8 mouse cellular contexts compared by ENCODE assay signal in the genomic region with DNA sequence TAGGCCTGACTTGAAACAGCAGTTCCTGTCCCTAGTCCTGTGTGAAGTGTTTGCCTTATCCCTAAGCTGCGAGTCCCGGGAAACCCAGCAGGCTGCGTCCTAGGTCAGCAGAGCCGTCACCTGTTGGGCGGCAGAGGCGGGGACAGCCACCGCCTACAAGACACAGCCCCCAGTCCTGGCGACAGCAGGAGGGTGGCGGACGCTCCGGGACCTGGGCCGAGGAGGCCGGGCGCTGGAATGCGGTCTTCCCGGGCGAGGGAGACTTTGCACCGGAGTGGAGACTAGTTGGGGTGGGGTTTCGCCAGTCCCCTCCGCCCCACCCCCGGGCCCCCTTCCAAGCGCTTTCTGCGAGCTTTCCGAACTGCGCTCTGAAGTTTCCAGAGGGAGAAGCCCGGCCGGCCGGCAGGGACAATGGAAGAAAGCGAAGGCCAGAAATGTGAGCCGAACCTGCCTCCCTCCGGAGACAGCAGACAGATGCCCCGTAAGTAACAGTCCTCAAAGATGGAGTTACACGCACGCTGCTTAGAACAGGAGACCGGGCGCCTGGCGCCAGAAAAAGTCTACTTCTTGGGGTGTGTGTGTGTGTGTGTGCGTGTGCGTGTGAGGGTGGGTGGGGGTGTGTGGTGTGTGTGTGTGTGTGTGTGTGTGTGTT.
DNase-seq lines count a peak whose midpoint lies in the region; ATAC-seq and TF ChIP-seq lines count a peak whose summit lies in the region.

No protein-coding gene starts in this region.

- TF ChIP-seq POLR2A in cerebellum, adult 2 months (IDR thresholded peaks at IDR 0.05; ENCODE audit: borderline replicate concordance, insufficient read depth, low read length), result no peak

- peak overlapping the region; percentile 51 for H3K9ac ChIP-seq in hindbrain, embryonic 16.5 days (ENCODE audit: low read depth, low read length)
- H3K9ac ChIP-seq in liver, embryonic 13.5 days, result peak overlapping the region; percentile 51
- H3K9ac ChIP-seq in neural tube, embryonic 14.5 days (replicated peaks; ENCODE audit: low read depth, low read length), result no peak overlapping the region; the same call in 1 of the 2 replicates

- peaks cover 3% of the 10 kb centered on the region; the same call in 1 of the 2 replicates for H3K4me1 ChIP-seq in cerebellum, adult 2 months (ENCODE audit: control insufficient read depth, insufficient read depth, low read length)
- H3K4me1 ChIP-seq in hindbrain, embryonic 16.5 days (ENCODE audit: control insufficient read depth, insufficient read depth, low read depth, low read length), result peaks cover 10% of the 10 kb centered on the region
- peaks cover 4% of the 10 kb centered on the region for H3K4me1 ChIP-seq in liver, embryonic 13.5 days (replicated peaks)
- H3K4me1 ChIP-seq in neural tube, embryonic 14.5 days (ENCODE audit: control insufficient read depth, insufficient read depth, low read length), result peaks cover 3% of the 10 kb centered on the region; the same call in 1 of the 2 replicates

- H3K27ac ChIP-seq in cerebellum, adult 2 months (ENCODE audit: insufficient read depth, low read length), result no peak overlapping the region
- H3K27ac ChIP-seq in hindbrain, embryonic 16.5 days (ENCODE audit: low read depth, low read length), result no peak overlapping the region
- H3K27ac ChIP-seq in liver, embryonic 13.5 days, result peak overlapping the region; percentile 29
- H3K27ac ChIP-seq in neural tube, embryonic 14.5 days (ENCODE audit: low read depth, low read length), result no peak overlapping the region

- peak in 1 of 2 experiments; percentile 5 for DNase-seq in cerebellum, adult 2 months
- DNase-seq in cerebellum, adult 9-10 months, result no peak
- peak; percentile 64 to 77 for DNase-seq in adrenal gland, postnatal 36 days
- peak; percentile 75 to 82 for DNase-seq in gastrocnemius, adult 8-10 months (ENCODE audit: low spot score in 2 of 2)
- no peak for DNase-seq in liver, embryonic 13.5 days
- no peak for DNase-seq in spleen, postnatal 14 days (ENCODE audit: low spot score in 2 of 2)

- TF ChIP-seq CTCF in cerebellum, adult 2 months (IDR thresholded peaks at IDR 0.05; ENCODE audit: borderline replicate concordance, insufficient read depth, low read depth, low read length), result no peak

- H3K4me2 ChIP-seq in hindbrain, embryonic 16.5 days (ENCODE audit: low read length), result peak overlapping the region; percentile 88
- H3K4me2 ChIP-seq in liver, embryonic 13.5 days, result peak overlapping the region; percentile 63
- H3K4me2 ChIP-seq in neural tube, embryonic 14.5 days (ENCODE audit: low read depth, low read length), result peak overlapping the region; percentile 78

- no peaks in the 10 kb centered on the region for H3K9me3 ChIP-seq in hindbrain, embryonic 16.5 days (ENCODE audit: control insufficient read depth, low read length)
- no peaks in the 10 kb centered on the region for H3K9me3 ChIP-seq in liver, embryonic 13.5 days (replicated peaks)
- H3K9me3 ChIP-seq in neural tube, embryonic 14.5 days (ENCODE audit: control insufficient read depth, low read length), result no peaks in the 10 kb centered on the region

- 2% methylated on average over 39 of the region's 39 CpGs for WGBS in cerebellum, adult 2 months
- WGBS in hindbrain, embryonic 16.5 days, result 1% methylated on average over 39 of the region's 39 CpGs
- 1% methylated on average over 39 of the region's 39 CpGs for WGBS in liver, embryonic 13.5 days (ENCODE audit: insufficient replicate concordance)
- WGBS in neural tube, embryonic 14.5 days, result under 1% methylated on average over 39 of the region's 39 CpGs

- peak overlapping the region; percentile 7 for H3K4me3 ChIP-seq in cerebellum, adult 2 months (replicated peaks; ENCODE audit: insufficient read depth, low read depth, low read length)
- H3K4me3 ChIP-seq in hindbrain, embryonic 16.5 days (ENCODE audit: low read length), result peak overlapping the region; percentile 45
- peak overlapping the region; percentile 49 for H3K4me3 ChIP-seq in liver, embryonic 13.5 days (replicated peaks)
- H3K4me3 ChIP-seq in neural tube, embryonic 14.5 days (ENCODE audit: low read depth, low read length), result peak overlapping the region; percentile 32

- peak; percentile 80 for ATAC-seq in hindbrain, embryonic 16.5 days
- ATAC-seq in liver, embryonic 13.5 days (ENCODE audit: low read depth), result peak; percentile 78
- peak; percentile 67 for ATAC-seq in neural tube, embryonic 14.5 days (ENCODE audit: low read depth)

- no peaks in the 10 kb centered on the region for H3K36me3 ChIP-seq in hindbrain, embryonic 16.5 days (ENCODE audit: control insufficient read depth, insufficient read depth, low read length)
- H3K36me3 ChIP-seq in liver, embryonic 13.5 days, result no peaks in the 10 kb centered on the region
- H3K36me3 ChIP-seq in neural tube, embryonic 14.5 days (ENCODE audit: control insufficient read depth, insufficient read depth, low read length), result no peaks in the 10 kb centered on the region

- H3K27me3 ChIP-seq in cerebellum, adult 2 months (ENCODE audit: control insufficient read depth, insufficient read depth, low read length), result peaks cover 3% of the 10 kb centered on the region; the same call in 1 of the 2 replicates
- peaks cover 8% of the 10 kb centered on the region; the same call in 1 of the 2 replicates for H3K27me3 ChIP-seq in hindbrain, embryonic 16.5 days (replicated peaks; ENCODE audit: control insufficient read depth, insufficient read depth, low read length)
- H3K27me3 ChIP-seq in liver, embryonic 13.5 days, result peaks cover 19% of the 10 kb centered on the region
- H3K27me3 ChIP-seq in neural tube, embryonic 14.5 days (ENCODE audit: control insufficient read depth, insufficient read depth, low read length), result 0 out of 2 replicates have a peak, but pooled peaks cover 3% of the 10 kb centered on the region

Comparison
In these comparisons a context has a peak if more than half of its experiments do, and no peak if none do; other contexts are left out.
1. DNase-seq: peak in adrenal gland, postnatal 36 days (2 of 2) and gastrocnemius, adult 8-10 months (2 of 2); none in cerebellum, adult 9-10 months (single experiment), liver, embryonic 13.5 days (single experiment) and spleen, postnatal 14 days (0 of 2).
2. Peak in every context shown above with its lines, with median percentiles within 50 percentile points of each other: H3K4me3 ChIP-seq, ATAC-seq and H3K4me2 ChIP-seq.